ENCODE assay signal across 8 mouse cellular contexts in the genomic region with DNA sequence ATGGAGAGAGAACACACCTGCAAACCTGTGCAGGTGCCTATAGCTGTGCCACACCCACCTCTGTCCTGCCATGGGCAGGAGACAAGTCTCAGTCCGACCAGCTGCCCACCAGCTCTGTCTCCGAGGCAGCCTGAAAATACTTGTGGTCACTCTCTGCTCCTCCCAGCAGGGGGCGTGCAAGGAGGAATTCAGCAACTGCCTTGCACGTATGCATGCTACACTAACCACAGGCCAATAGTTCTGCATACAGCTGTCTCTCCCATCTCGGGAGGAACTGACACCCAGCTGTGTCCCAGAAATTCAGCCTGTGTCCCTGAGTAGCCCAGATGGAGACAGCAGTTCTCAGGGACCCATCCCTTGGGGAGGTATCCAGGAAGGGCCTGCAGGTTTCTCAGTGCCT. TPM values are rescaled to one million over a fixed set of nuclear protein-coding genes. Genes with fewer than 3 reads are reported as not detected.
A peak's percentile ranks its signal among the peaks of the same experiment; 100 is the strongest.
DNase-seq lines count a peak whose midpoint lies in the region; ATAC-seq and TF ChIP-seq lines count a peak whose summit lies in the region.

No protein-coding gene starts in this region.

- TF ChIP-seq CTCF in hindbrain, postnatal 0 days (IDR thresholded peaks at IDR 0.05; ENCODE audit: low read depth): peak; percentile 72
- peak; percentile 83 for TF ChIP-seq CTCF in left cerebral cortex, adult 2 months (IDR thresholded peaks at IDR 0.05)

- peaks cover 58% of the 10 kb centered on the region for H3K27me3 ChIP-seq in forebrain, embryonic 10.5 days (ENCODE audit: poor library complexity, severe bottlenecking)
- H3K27me3 ChIP-seq in forebrain, embryonic 16.5 days (replicated peaks; ENCODE audit: control insufficient read depth, insufficient read depth, low read length): no peaks in the 10 kb centered on the region
- no peaks in the 10 kb centered on the region for H3K27me3 ChIP-seq in forebrain, embryonic 14.5 days (replicated peaks; ENCODE audit: control insufficient read depth, insufficient read depth, low read length)
- H3K27me3 ChIP-seq in hindbrain, postnatal 0 days (ENCODE audit: insufficient read depth, low read length): no peaks in the 10 kb centered on the region

- no peak overlapping the region; the same call in 1 of the 2 replicates for H3K4me3 ChIP-seq in forebrain, embryonic 10.5 days
- H3K4me3 ChIP-seq in forebrain, embryonic 16.5 days (replicated peaks; ENCODE audit: low read length): no peak overlapping the region
- H3K4me3 ChIP-seq in forebrain, embryonic 14.5 days (ENCODE audit: low read depth, low read length): no peak overlapping the region
- no peak overlapping the region for H3K4me3 ChIP-seq in hindbrain, postnatal 0 days (ENCODE audit: low read length)
- no peak overlapping the region for H3K4me3 ChIP-seq in left cerebral cortex, adult 2 months

- no peak overlapping the region for H3K27ac ChIP-seq in forebrain, embryonic 10.5 days
- H3K27ac ChIP-seq in forebrain, embryonic 16.5 days (ENCODE audit: low read length): no peak overlapping the region
- H3K27ac ChIP-seq in forebrain, embryonic 14.5 days (ENCODE audit: low read depth, low read length): no peak overlapping the region
- H3K27ac ChIP-seq in hindbrain, postnatal 0 days: no peak overlapping the region
- H3K27ac ChIP-seq in left cerebral cortex, adult 2 months: no peak overlapping the region

- intact Hi-C loops in left cerebral cortex, adult 2 months (cut with DNase I): loop anchor here (5.0 kb wide), 1 partner anchor 130 kb away; no protein-coding TSS in a partner anchor

- no peak overlapping the region for H3K9ac ChIP-seq in forebrain, embryonic 16.5 days (replicated peaks; ENCODE audit: low read depth, low read length)
- no peak overlapping the region for H3K9ac ChIP-seq in forebrain, embryonic 14.5 days (ENCODE audit: low read length)
- no peak overlapping the region for H3K9ac ChIP-seq in hindbrain, postnatal 0 days (replicated peaks; ENCODE audit: low read length)

- ATAC-seq in forebrain, embryonic 16.5 days: no peak
- no peak for ATAC-seq in forebrain, embryonic 14.5 days
- ATAC-seq in hindbrain, postnatal 0 days: 0 out of 2 replicates have a peak, but pooled peaks have one; percentile 24

- no peak overlapping the region for H3K4me2 ChIP-seq in forebrain, embryonic 16.5 days (ENCODE audit: low read length)
- no peak overlapping the region for H3K4me2 ChIP-seq in forebrain, embryonic 14.5 days (ENCODE audit: low read length)
- H3K4me2 ChIP-seq in hindbrain, postnatal 0 days (ENCODE audit: low read depth, low read length): no peak overlapping the region

- DNase-seq in forebrain, embryonic 10.5 days (ENCODE audit: extremely low spot score, low spot score): peak; percentile 74
- peak; percentile 84 for DNase-seq in adrenal gland, postnatal 14 days
- DNase-seq in forebrain, embryonic 14.5 days (ENCODE audit: low spot score): peak; percentile 62
- peak; percentile 51 for DNase-seq in hindbrain, postnatal 0 days (ENCODE audit: low spot score)
- DNase-seq in left cerebral cortex, adult 2 months (ENCODE audit: extremely low spot score in 1 of 2, low spot score in 2 of 2): peak; percentile 62 to 69
- DNase-seq in mesoderm, embryonic 11.5 days (ENCODE audit: low read depth, low spot score): peak; percentile 87
- peak; percentile 62 to 82 for DNase-seq in spleen, postnatal 14 days (ENCODE audit: low spot score in 2 of 2)

- 12% methylated on average over 5 of the region's 5 CpGs for WGBS in forebrain, embryonic 10.5 days
- 11% methylated on average over 5 of the region's 5 CpGs for WGBS in forebrain, embryonic 16.5 days
- 5% methylated on average over 5 of the region's 5 CpGs for WGBS in forebrain, embryonic 14.5 days
- 8% methylated on average over 5 of the region's 5 CpGs for WGBS in hindbrain, postnatal 0 days

- no peaks in the 10 kb centered on the region for H3K36me3 ChIP-seq in forebrain, embryonic 10.5 days (replicated peaks)
- H3K36me3 ChIP-seq in forebrain, embryonic 16.5 days (ENCODE audit: control insufficient read depth, insufficient read depth): no peaks in the 10 kb centered on the region
- no peaks in the 10 kb centered on the region for H3K36me3 ChIP-seq in forebrain, embryonic 14.5 days (ENCODE audit: control insufficient read depth, insufficient read depth, low read length)
- H3K36me3 ChIP-seq in hindbrain, postnatal 0 days (ENCODE audit: insufficient read depth, low read length): no peaks in the 10 kb centered on the region

- H3K9me3 ChIP-seq in forebrain, embryonic 10.5 days: no peaks in the 10 kb centered on the region
- H3K9me3 ChIP-seq in forebrain, embryonic 16.5 days (ENCODE audit: control insufficient read depth, low read length): no peaks in the 10 kb centered on the region
- no peaks in the 10 kb centered on the region for H3K9me3 ChIP-seq in forebrain, embryonic 14.5 days (replicated peaks; ENCODE audit: control insufficient read depth, low read length)
- H3K9me3 ChIP-seq in hindbrain, postnatal 0 days (ENCODE audit: low read length): 0 out of 2 replicates have a peak, but pooled peaks cover 4% of the 10 kb centered on the region

- peaks cover 31% of the 10 kb centered on the region for H3K4me1 ChIP-seq in forebrain, embryonic 10.5 days
- H3K4me1 ChIP-seq in forebrain, embryonic 16.5 days (replicated peaks; ENCODE audit: control insufficient read depth, insufficient read depth, low read length): peaks cover 4% of the 10 kb centered on the region; the same call in 1 of the 2 replicates
- no peaks in the 10 kb centered on the region for H3K4me1 ChIP-seq in forebrain, embryonic 14.5 days (ENCODE audit: control insufficient read depth, insufficient read depth, low read length)
- peaks cover 7% of the 10 kb centered on the region; the same call in 1 of the 2 replicates for H3K4me1 ChIP-seq in hindbrain, postnatal 0 days (ENCODE audit: insufficient read depth, low read length)

RNA-seq across cellular contexts. Expression of gene Irf5, which starts 9.3 kb away (rescaled TPM):
- polyA plus RNA-seq in forebrain, embryonic 10.5 days (2016; fragmentation: Nextera tagmentation; extraction: Ambion mirVana): 1.1 and 1.4 TPM in 2 replicates
- 1.5 and 2.2 TPM in 2 replicates for polyA plus RNA-seq in forebrain, embryonic 16.5 days (2015; fragmentation: Nextera tagmentation; extraction: Ambion mirVana)
- total RNA-seq in adrenal gland, postnatal 14 days (2021): 3.0 and 10.9 TPM in 2 replicates
- 0.98 and 1.4 TPM in 2 replicates for polyA plus RNA-seq in forebrain, embryonic 14.5 days (2014; fragmentation: Nextera tagmentation; extraction: Ambion mirVana)
- 2.4 and 3.9 TPM in 2 replicates for total RNA-seq in hindbrain, postnatal 0 days (2014; rRNA removed)
- polyA plus RNA-seq in hindbrain, postnatal 0 days (2015; fragmentation: Nextera tagmentation; extraction: Ambion mirVana): 1.8 and 2.1 TPM in 2 replicates
- total RNA-seq in left cerebral cortex, adult 2 months (2021): 1 to 10 TPM; 4.0 to 4.4 TPM

RNA-seq across cellular contexts. Expression of gene Kcp, which starts 9.4 kb away (rescaled TPM):
- polyA plus RNA-seq in forebrain, embryonic 10.5 days (2016; fragmentation: Nextera tagmentation; extraction: Ambion mirVana): 10.8 and 10.9 TPM in 2 replicates
- 15.4 and 17.1 TPM in 2 replicates for polyA plus RNA-seq in forebrain, embryonic 16.5 days (2015; fragmentation: Nextera tagmentation; extraction: Ambion mirVana)
- 6.1 and 7.1 TPM in 2 replicates for total RNA-seq in adrenal gland, postnatal 14 days (2021)
- 5.8 and 10.6 TPM in 2 replicates for polyA plus RNA-seq in forebrain, embryonic 14.5 days (2014; fragmentation: Nextera tagmentation; extraction: Ambion mirVana)
- total RNA-seq in hindbrain, postnatal 0 days (2014; rRNA removed): 13.1 and 27.5 TPM in 2 replicates
- polyA plus RNA-seq in hindbrain, postnatal 0 days (2015; fragmentation: Nextera tagmentation; extraction: Ambion mirVana): 7.6 and 7.7 TPM in 2 replicates
- total RNA-seq in left cerebral cortex, adult 2 months (2021): 1 to 10 TPM; 1.1 to 2.2 TPM

RNA-seq across cellular contexts. Expression of gene Atp6v1fnb, which starts 45.9 kb away (rescaled TPM):
- polyA plus RNA-seq in forebrain, embryonic 10.5 days (2016; fragmentation: Nextera tagmentation; extraction: Ambion mirVana): 0.22 TPM in 1 of 2 replicates, not detected in the other
- not detected in 2 replicates for polyA plus RNA-seq in forebrain, embryonic 16.5 days (2015; fragmentation: Nextera tagmentation; extraction: Ambion mirVana)
- not detected in 2 replicates for total RNA-seq in adrenal gland, postnatal 14 days (2021)
- polyA plus RNA-seq in forebrain, embryonic 14.5 days (2014; fragmentation: Nextera tagmentation; extraction: Ambion mirVana): 0.27 TPM in 1 of 2 replicates, not detected in the other
- total RNA-seq in hindbrain, postnatal 0 days (2014; rRNA removed): 0.47 TPM in 1 of 2 replicates, not detected in the other
- polyA plus RNA-seq in hindbrain, postnatal 0 days (2015; fragmentation: Nextera tagmentation; extraction: Ambion mirVana): 0.59 TPM in 1 of 2 replicates, not detected in the other
- under 1 TPM; 0.54 to 0.72 TPM for total RNA-seq in left cerebral cortex, adult 2 months (2021)

RNA-seq across cellular contexts. Expression of gene Atp6v1f, which starts 49.6 kb away (rescaled TPM):
- polyA plus RNA-seq in forebrain, embryonic 10.5 days (2016; fragmentation: Nextera tagmentation; extraction: Ambion mirVana): 187 and 200 TPM in 2 replicates
- 295 and 324 TPM in 2 replicates for polyA plus RNA-seq in forebrain, embryonic 16.5 days (2015; fragmentation: Nextera tagmentation; extraction: Ambion mirVana)
- total RNA-seq in adrenal gland, postnatal 14 days (2021): 169 and 183 TPM in 2 replicates
- 340 and 395 TPM in 2 replicates for polyA plus RNA-seq in forebrain, embryonic 14.5 days (2014; fragmentation: Nextera tagmentation; extraction: Ambion mirVana)
- total RNA-seq in hindbrain, postnatal 0 days (2014; rRNA removed): 229 and 240 TPM in 2 replicates
- 371 and 385 TPM in 2 replicates for polyA plus RNA-seq in hindbrain, postnatal 0 days (2015; fragmentation: Nextera tagmentation; extraction: Ambion mirVana)
- total RNA-seq in left cerebral cortex, adult 2 months (2021): 100 to 1,000 TPM; 242 to 247 TPM
